Mouse (Mus musculus) adrenal gland, adult 18-20 months (tissue): ENCODE data around the gene Elp4. TPM values are rescaled to one million over a fixed set of nuclear protein-coding genes. Genes with fewer than 3 reads are reported as not detected.

Source experiments
- DNase-seq, 2 experiments: peaks; one replicate each; pipeline ENCODE4 v3.0.0; 2021 to 2022; ENCODE audit warnings: low spot score in 2 of 2
- total RNA-seq, 2 experiments: library from RNA; stranded (reverse); gene quantifications; 1 replicate in 1 of 2; 2 replicates in 1 of 2; pipeline ENCODE4 v1.2.3; 2021

Elp4 gene
- total RNA-seq, 2 experiments from 2014 or later, result 11.3 to 12.9 TPM

GRCm38 (mm10) chr2:105806571-105806970, 97.8 kb downstream of the Elp4 start:
- DNase-seq, result no peak

GRCm38 (mm10) chr2:105806047-105806446, 98.3 kb downstream of the Elp4 start:
- no peak for DNase-seq

DNA sequence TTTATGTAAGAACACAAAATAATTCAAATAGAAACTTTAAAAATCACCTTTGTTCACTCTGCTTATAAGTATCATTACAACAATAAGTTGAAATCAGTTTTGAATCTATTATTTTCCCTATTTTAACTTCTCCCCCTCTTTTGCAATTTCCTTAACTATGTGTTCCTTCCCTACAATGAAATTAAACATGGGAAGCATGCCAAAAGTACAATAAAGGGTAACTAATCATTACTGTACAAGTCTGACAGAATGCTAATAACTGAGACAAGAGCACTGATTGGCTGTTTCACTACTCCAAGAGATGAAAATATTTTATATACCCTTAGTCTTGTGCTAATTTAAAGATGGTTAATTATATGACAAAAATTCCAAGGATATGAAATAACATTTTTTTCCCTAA, 99.2 kb downstream of the Elp4 start:
- no peak for DNase-seq

DNA sequence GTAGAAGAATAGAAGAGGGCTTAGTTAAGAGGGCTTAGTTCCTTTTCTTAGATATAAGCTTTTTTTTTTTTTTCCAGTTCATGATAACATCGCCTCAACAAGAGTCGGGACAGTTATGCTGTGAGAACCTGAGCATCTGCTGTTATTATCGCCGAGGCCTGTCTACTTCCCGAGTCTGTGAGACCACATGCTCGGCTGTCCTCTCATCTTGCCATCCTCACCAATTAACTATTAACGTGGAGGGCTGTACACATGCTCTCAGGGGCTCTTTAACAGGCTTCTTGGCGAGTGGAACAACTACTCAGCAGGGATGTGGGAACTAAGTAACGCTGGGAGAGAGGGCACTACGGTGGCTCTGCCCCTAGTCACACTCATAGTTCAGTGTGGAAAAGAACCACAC, 99.9 kb downstream of the Elp4 start:
- DNase-seq, result no peak

- no peak for DNase-seq
These were observed 100.9 kb downstream of the Elp4 start for GRCm38 (mm10) chr2:105803427-105803826.

DNA sequence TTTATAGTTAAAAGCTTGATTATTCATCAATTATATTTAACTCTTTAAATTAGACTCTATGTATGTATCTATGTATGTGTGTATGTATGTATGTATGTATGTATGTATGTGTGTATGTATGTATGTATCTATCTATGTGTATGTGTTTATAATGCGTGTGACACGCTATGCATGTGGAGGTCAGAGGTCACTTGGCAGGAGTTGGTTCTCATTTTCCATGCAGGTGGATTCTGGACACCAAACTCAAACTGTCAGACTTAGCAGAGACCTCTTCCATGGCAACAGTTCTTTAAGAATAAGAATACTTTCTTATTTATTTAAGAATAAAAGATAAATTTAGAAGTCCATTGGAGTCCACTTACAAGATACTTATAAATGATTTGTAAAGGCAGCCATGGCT, 101.5 kb downstream of the Elp4 start:
- DNase-seq, result no peak

DNA sequence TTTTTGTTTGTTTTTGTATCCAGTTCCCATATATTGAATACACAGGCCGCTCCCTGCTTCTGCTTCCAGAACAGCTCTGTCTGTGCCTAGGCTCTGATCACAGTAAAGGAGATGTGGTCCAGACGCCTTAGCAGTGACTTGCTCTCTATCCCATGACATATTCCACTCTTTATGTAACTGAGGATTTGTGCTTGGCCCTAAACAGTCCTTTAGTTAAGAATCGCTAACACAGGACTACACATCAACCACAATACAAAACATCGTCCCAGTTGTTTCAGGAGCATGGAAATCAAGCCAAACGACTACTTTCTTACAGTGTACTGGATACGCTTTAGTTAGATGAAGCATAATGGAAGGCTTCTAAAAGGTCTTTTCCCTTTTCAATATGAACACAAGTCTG, 102.8 kb downstream of the Elp4 start:
- DNase-seq, result no peak

- no peak for DNase-seq
These were observed 103.7 kb downstream of the Elp4 start for GRCm38 (mm10) chr2:105800694-105801093.

GRCm38 (mm10) chr2:105799840-105800239, 104.5 kb downstream of the Elp4 start:
- no peak for DNase-seq

- peak in 1 of 2 experiments; percentile 9 for DNase-seq
These were observed 106.5 kb downstream of the Elp4 start for GRCm38 (mm10) chr2:105797842-105798241.

GRCm38 (mm10) chr2:105796101-105796500, 108.3 kb downstream of the Elp4 start:
- no peak for DNase-seq

- no peak for DNase-seq
These were observed 111.8 kb downstream of the Elp4 start for GRCm38 (mm10) chr2:105792339-105793120.

DNA sequence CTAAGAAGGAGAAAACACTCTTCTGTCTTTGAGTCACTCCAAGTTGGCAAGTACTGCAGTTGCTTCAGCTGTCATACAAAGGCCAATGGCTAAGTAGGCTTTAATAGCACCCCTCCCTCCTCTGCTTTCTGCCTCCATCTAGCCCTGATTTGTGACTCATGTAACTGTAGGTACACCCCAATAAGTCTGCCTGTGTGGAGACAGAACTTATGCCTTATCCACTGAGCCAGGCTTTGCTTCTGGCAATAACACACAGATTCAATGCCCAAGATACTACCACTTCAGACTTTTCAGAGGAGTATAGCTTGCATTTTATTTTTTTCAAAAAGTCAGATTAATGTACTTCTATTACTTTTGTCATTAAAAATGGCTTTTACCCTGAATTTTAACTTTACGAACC, 114.4 kb downstream of the Elp4 start:
- DNase-seq, result no peak

DNA sequence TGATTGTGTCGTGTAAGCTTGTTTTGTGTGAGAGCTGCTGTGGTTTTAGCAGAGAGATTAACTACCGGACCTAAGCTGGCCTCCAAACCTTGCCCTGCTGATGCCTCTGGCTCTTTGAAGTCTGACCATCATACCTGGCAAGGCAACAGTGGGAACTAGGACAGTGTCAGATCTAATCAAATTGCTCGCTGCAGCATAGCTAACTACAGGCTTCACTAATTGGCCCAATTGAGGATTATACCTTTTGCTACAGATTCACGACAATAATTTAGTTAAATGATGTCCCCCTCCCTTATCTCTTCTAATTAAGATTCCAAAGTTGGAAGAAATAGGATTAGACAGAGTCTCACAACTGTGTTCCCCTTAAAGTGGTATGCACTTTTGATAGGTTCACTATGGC, 116.6 kb downstream of the Elp4 start:
- DNase-seq, result no peak

DNA sequence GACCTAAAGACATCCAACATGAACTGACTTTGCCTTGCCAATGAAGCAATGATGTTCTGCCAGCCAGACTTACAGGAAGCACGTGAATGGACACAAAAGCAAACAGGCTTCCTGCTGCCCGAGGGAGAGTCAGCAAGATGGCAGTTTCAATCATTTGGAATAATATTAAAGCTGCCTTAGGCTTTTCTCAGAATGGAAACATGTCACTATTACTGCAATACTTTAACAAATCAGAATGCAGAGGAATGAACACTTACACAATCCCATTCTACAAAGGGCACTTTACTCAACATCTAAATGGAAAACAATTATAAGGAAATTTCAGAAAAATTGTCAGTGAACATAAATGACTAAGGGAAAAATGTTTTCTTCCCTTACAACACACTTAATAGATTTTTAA, 117.4 kb downstream of the Elp4 start:
- no peak for DNase-seq

GRCm38 (mm10) chr2:105782885-105783284, 121.5 kb downstream of the Elp4 start:
- no peak for DNase-seq

- DNase-seq, result no peak
These were observed 123.6 kb downstream of the Elp4 start for GRCm38 (mm10) chr2:105780739-105781138.

DNA sequence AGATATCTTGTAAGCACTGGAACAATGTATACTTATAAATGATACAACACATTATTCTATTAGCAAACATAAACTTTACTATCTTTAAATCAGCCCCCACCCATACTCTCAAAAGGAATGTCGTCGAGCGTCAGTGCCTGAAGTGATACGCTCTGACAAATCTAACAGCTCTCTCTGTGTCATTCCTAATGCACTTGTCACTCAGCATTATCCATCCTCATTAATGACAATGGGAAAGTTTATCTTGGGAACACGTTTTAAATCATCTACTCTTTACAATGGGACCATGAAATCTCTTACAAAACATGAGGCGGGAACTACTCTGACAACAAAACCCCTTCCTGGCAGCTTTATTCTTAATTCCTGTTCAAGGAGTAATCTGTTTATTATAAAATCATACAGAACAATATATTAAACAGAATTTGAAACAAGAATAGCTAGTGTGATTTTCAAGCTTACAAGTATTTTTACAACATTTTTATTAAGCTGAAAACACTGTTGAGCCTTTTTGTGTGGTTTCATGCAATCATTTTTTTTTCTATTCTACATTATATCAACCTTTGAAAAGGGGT, 125.0 kb downstream of the Elp4 start:
- DNase-seq, result no peak

DNA sequence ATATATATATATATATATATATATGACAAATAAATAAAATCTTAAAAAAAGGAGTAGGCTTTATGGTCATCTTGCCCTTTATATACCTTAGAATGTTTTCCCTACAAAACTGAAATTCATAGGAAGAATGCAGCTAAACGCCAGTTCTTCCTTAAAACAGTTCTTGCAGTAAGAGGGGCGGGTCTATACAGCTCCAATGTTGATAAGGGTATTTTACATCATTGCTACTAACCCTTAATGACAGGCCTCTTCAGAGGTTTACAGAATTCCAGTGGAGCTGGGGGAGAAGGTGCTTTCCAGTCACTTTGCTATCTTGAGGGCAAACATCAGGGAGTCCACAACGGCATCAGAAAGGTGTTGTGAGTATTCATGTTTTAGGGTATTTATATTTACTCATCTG, 133.1 kb downstream of the Elp4 start:
- no peak for DNase-seq

DNA sequence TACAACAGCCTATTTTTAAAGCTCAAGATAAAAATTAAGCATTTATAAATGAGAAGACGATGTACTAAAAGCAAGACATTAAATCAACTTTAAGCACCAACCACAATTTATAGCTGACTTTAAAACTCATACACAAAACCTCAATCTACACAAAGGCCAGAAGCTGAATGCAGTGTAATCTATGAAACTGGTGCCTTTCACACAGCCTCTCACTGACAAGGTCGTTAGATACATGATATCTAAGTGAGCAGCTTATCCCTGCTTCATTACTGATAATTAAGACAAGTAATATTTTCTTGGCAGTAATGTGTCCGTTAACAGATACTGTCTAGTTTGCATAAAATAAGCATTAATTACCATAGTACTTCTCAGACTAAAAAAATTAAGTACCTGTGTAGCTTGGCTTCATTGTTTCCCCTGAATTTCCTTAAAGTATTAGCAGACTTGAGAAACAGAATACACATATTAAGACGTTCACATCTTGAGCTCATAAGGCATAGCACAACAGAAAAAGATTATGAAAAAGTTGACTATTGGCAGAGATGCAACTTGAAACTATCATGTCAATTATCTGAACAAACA, 134.5 kb downstream of the Elp4 start:
- DNase-seq, result no peak

GRCm38 (mm10) chr2:105753512-105753911, 150.9 kb downstream of the Elp4 start:
- DNase-seq, result no peak

GRCm38 (mm10) chr2:105749111-105749510, 155.3 kb downstream of the Elp4 start:
- DNase-seq, result no peak

GRCm38 (mm10) chr2:105746896-105747295, 157.5 kb downstream of the Elp4 start:
- DNase-seq, result no peak
